Mouse (Mus musculus) limb, embryonic 10.5 days (tissue): ENCODE results near the gene Wbp1. TPM values are rescaled to one million over a fixed set of nuclear protein-coding genes. Genes with fewer than 3 reads are reported as not detected.

Experiments used
- DNase-seq: peaks from one replicate; pipeline ENCODE4 v3.0.0-alpha.2; 2017; ENCODE audit warnings: low spot score
- H3K27ac ChIP-seq: fragments of 300-500 bp; sonication (generic); 2 replicates; pipeline ENCODE4 v1.5.1; 2016; ENCODE audit warnings: mild to moderate bottlenecking
- H3K27me3 ChIP-seq: fragments of 300-500 bp; sonication (generic); 2 replicates; pipeline ENCODE4 v1.6.1; 2016; ENCODE audit warnings: low read depth, mild to moderate bottlenecking; ENCODE audit not compliant: poor library complexity, severe bottlenecking
- H3K36me3 ChIP-seq: fragments of 300-500 bp; sonication (generic); 2 replicates; pipeline ENCODE4 v1.6.1; 2016; ENCODE audit warnings: mild to moderate bottlenecking, moderate library complexity
- H3K4me1 ChIP-seq: fragments of 300-500 bp; sonication (generic); 2 replicates; pipeline ENCODE4 v1.6.1; 2016
- H3K4me3 ChIP-seq: fragments of 300-500 bp; sonication (generic); 2 replicates; pipeline ENCODE4 v1.5.1; 2016; ENCODE audit warnings: mild to moderate bottlenecking, moderate library complexity
- H3K9me3 ChIP-seq: fragments of 300-500 bp; sonication (generic); replicated peaks from 2 replicates; pipeline ENCODE4 v1.6.1; 2016; ENCODE audit warnings: mild to moderate bottlenecking
- WGBS: fragments of 180-500 bp; shearing (Covaris S2); methylation state at CpG from one replicate; pipeline ENCODE4 v1.1.7; 2016; 5-methylcytosine and 5-hydroxymethylcytosine counted together
- polyA plus RNA-seq: library from polyadenylated mRNA; unstranded; fragments of >200 nt; fragmentation: Nextera tagmentation; extraction: Ambion mirVana; gene quantifications from 2 replicates; pipeline ENCODE4 v1.2.1, GENCODE M21; 2016

The Wbp1 gene
- polyA plus RNA-seq, 1 experiment from 2014 or later: 188 TPM

GRCm38 (mm10) chr6:83136881-83137575, 15.7 kb upstream of the Wbp1 start:
- H3K27ac ChIP-seq: peak overlapping the region; percentile 99
- no peaks in the 10 kb centered on the region for H3K9me3 ChIP-seq
- H3K4me1 ChIP-seq: peaks cover 79% of the 10 kb centered on the region
- peak overlapping the region; percentile 69 for H3K4me3 ChIP-seq
- under 1% methylated on average over 26 of the region's 26 CpGs for WGBS
- 0 out of 2 replicates have a peak, but pooled peaks cover 5% of the 10 kb centered on the region for H3K27me3 ChIP-seq
- DNase-seq: peak; percentile 85
- H3K36me3 ChIP-seq: peaks cover 12% of the 10 kb centered on the region

- Histone ChIP-seq H3K9me3 (no peaks in the 10 kb centered on the region), H3K4me1 (peaks cover 73% of the 10 kb centered on the region), H3K27me3 (no peaks in the 10 kb centered on the region), H3K4me3 (peak overlapping the region; percentile 69), H3K36me3 (peaks cover 12% of the 10 kb centered on the region), H3K27ac (peak overlapping the region; percentile 99)
- WGBS: 15% methylated on average over 5 of the region's 5 CpGs
- DNase-seq: no peak
These were observed 15.0 kb upstream of the Wbp1 start for GRCm38 (mm10) chr6:83136291-83136880.

- DNase-seq: peak; percentile 64
- 3% methylated on average over 37 of the region's 37 CpGs for WGBS
These were observed 14.3 kb upstream of the Wbp1 start for GRCm38 (mm10) chr6:83135571-83136161.

DNA sequence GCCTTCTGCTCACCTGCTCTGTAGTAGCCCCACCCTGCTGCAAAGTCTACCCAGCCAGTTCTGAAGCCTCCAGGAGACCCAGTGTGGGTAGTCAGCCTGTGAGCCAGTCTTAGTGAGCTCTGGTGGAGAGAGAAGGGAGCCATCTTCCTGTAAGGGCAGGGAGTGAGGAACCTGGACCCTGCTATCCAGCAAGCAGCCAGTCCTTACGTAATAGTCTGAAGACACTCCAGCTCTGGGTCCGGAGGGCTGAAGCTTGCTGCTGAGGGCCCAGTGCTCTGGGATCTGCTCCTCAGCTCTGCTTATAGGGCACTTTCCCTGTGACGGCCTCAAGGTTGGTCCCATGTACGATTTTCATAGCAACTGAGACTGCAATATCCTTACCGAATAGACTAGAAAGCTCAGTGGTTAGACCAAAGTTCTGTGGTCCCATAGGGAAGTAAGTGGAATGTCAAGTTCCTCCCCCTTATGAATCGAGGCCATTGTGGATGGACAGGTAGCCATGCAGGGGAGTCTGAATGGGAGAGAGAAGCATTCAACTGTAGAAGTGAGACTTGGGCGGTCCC, 13.7 kb upstream of the Wbp1 start, which contains the start of gene Rtkn:
TSS of gene Rtkn (plus strand) at position 513 of the 563 bp plus-strand sequence.
- peaks cover 10% of the 10 kb centered on the region for H3K36me3 ChIP-seq
- H3K27ac ChIP-seq: peak within 1 kb of the TSS; percentile 99
- no peaks in the 10 kb centered on the region for H3K9me3 ChIP-seq
- H3K4me1 ChIP-seq: peaks cover 61% of the 10 kb centered on the region
- WGBS: 59% methylated on average over 7 of the region's 7 CpGs
- peak within 1 kb of the TSS; percentile 69 for H3K4me3 ChIP-seq
- DNase-seq: no peak
- no peaks in the 10 kb centered on the region for H3K27me3 ChIP-seq

More at GRCm38 (mm10) chr6:83135571-83136161, 14.3 kb upstream of the Wbp1 start:
- peak overlapping the region; percentile 69 for H3K4me3 ChIP-seq
- H3K4me1 ChIP-seq: peaks cover 66% of the 10 kb centered on the region
- H3K27me3 ChIP-seq: no peaks in the 10 kb centered on the region
- peaks cover 12% of the 10 kb centered on the region for H3K36me3 ChIP-seq
- peak overlapping the region; percentile 99 for H3K27ac ChIP-seq
- H3K9me3 ChIP-seq: no peaks in the 10 kb centered on the region

DNA sequence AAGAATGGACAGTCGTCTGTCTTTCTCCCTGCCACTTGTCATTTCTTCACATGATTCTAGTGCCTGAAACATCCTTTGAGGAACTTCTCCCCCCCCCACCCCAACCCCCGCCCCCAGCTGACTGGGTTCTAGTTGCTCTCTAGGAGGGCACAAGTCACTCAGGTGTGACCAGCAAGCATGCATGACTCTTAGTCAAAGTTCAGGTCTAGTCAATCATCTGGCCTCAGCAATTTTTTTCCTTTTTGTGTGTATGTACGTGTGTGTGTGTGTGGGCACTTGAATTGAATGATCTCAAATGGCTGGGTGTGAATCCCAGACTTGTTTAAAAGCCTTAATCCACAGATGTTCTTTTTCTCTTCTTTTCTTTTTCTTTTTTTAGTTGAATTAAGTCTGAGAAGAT, 12.9 kb upstream of the Wbp1 start:
- DNase-seq: no peak
- H3K27ac ChIP-seq: no peak overlapping the region
- H3K4me1 ChIP-seq: peaks cover 53% of the 10 kb centered on the region
- no peaks in the 10 kb centered on the region for H3K9me3 ChIP-seq
- no peaks in the 10 kb centered on the region for H3K27me3 ChIP-seq
- WGBS: 73% methylated on average over 3 of the region's 3 CpGs
- H3K36me3 ChIP-seq: peaks cover 2% of the 10 kb centered on the region; the same call in 1 of the 2 replicates
- no peak overlapping the region for H3K4me3 ChIP-seq

DNA sequence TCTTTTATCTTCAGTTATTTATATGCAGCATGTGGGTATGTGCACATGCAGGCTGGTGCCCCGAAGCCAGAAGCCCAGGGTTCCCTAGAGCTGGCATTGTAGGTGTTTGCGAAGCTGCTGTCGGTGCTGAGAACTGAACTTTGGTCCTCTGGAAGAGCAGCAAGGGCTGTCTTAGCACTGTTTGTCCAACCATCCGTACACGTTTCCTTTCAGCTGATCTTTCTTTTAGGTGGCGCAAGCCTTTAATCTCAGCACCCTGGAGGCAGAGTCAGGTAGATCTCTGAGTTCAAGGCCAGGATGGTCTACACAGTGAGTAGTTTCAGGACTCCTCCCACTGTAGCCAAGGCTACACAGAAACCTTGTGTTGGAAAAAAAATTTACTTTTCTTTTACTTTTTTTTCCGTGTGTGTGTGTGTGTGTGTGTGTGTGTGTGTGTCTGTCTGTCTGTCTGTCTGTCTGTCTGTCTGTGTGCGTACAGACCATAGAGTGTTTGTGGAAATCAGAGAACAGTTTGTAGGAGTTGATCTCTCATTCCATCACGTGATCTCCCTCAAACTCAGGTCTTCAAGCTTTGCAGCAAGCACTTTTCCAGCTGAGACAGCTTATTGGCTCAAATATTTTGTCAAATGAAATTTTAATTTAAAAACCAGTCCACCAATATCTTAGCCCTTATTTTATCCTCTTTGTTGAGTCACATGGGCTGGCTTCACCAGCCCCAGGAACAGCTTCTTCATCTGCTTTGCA, 11.0 kb upstream of the Wbp1 start:
- DNase-seq: no peak
- Histone ChIP-seq H3K36me3 (no peaks in the 10 kb centered on the region; the same call in 1 of the 2 replicates), H3K27ac (no peak overlapping the region), H3K4me3 (no peak overlapping the region), H3K4me1 (peaks cover 35% of the 10 kb centered on the region), H3K27me3 (no peaks in the 10 kb centered on the region), H3K9me3 (no peaks in the 10 kb centered on the region)
- 90% methylated on average over 9 of the region's 9 CpGs for WGBS

DNA sequence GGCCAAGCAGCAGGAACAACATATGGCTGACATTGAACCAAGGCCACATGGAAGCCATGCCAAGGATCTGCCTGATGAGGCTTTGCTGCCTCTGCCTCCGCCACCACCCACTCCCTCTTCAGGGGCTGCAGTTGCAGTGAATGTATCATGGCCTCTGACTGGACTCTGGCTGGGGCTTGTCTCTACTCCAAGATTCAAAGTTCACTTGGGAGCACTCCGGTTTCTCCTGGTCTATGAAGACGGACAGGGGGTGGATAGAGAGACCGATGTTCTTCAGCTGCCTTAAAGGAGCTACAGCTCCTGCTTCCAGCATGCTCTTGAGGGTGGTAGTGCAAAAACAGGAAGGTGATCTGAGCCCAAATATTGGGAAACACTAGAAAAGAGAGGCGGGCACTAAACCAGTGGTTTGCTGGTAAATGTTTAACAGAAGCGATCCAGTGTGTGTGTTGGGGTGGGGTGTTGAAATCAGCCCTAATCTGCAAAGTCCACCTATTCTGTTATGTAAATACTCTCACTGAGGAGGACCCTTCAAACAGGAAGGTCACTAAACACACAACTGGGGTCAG, 10.2 kb upstream of the Wbp1 start:
- Histone ChIP-seq H3K36me3 (no peaks in the 10 kb centered on the region; the same call in 1 of the 2 replicates), H3K27me3 (no peaks in the 10 kb centered on the region), H3K27ac (no peak overlapping the region), H3K9me3 (no peaks in the 10 kb centered on the region), H3K4me1 (peaks cover 31% of the 10 kb centered on the region), H3K4me3 (no peak overlapping the region)
- no peak for DNase-seq
- 85% methylated on average over 6 of the region's 6 CpGs for WGBS

DNA sequence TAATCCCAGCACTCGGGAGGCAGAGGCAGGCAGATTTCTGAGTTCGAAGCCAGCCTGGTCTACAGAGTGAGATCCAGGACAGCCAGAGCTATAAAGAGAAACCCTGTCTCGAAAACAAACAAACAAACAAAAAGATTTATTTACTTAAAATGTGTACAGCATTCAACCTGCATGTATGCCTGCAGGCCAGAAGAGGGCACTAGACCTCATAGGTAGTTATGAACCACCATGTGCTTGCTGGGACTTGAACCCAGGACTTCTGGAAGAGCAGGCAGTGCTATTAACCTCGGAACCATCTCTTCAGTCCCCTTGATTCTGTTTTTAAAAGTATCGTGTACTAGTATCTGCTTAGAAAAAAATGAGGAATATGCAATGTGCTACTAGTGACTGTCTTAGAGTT, 6.1 kb upstream of the Wbp1 start:
- no peak overlapping the region for H3K27ac ChIP-seq
- peaks cover 29% of the 10 kb centered on the region for H3K4me1 ChIP-seq
- no peaks in the 10 kb centered on the region for H3K27me3 ChIP-seq
- no peak for DNase-seq
- WGBS: 93% methylated on average over 5 of the region's 5 CpGs
- H3K36me3 ChIP-seq: peaks cover 4% of the 10 kb centered on the region; the same call in 1 of the 2 replicates
- no peaks in the 10 kb centered on the region for H3K9me3 ChIP-seq
- H3K4me3 ChIP-seq: no peak overlapping the region

GRCm38 (mm10) chr6:83125331-83125730, 4.0 kb upstream of the Wbp1 start, which contains the start of gene Ino80b:
TSS of gene Ino80b (minus strand) at chr6:83125431.
- H3K4me3 ChIP-seq: peak within 1 kb of the TSS; percentile 87
- 35% methylated on average over 5 of the region's 5 CpGs for WGBS
- peaks cover 38% of the 10 kb centered on the region for H3K4me1 ChIP-seq
- H3K36me3 ChIP-seq: peaks cover 4% of the 10 kb centered on the region; the same call in 1 of the 2 replicates
- H3K27ac ChIP-seq: peak within 1 kb of the TSS; percentile 91
- H3K27me3 ChIP-seq: no peaks in the 10 kb centered on the region
- DNase-seq: no peak
- H3K9me3 ChIP-seq: no peaks in the 10 kb centered on the region

DNA sequence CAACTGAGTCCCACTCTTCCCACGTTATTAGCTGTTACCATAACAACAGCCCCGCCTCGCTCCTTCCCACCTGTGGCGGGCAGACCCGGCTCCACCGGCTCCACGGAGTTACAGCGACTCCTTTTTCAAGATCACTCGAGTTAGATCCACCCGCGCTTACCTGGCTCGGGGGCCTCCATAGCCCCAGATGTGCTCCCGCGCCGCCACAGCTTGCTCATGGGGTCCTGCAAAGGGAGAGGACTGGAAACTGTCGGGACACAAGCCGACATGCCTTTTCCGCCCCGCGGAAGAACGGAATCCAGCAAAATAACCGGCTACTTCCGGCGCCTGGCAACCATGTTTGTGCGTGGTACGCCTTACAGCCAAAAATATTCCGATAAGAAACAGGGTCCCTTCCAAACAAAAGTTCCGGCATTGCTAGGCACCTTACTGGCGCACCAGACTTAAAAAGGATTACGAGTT, 3.5 kb upstream of the Wbp1 start:
- peak overlapping the region; percentile 87 for H3K4me3 ChIP-seq
- peak; percentile 94 for DNase-seq
- no peaks in the 10 kb centered on the region for H3K9me3 ChIP-seq
- H3K27me3 ChIP-seq: no peaks in the 10 kb centered on the region
- peaks cover 43% of the 10 kb centered on the region for H3K4me1 ChIP-seq
- H3K36me3 ChIP-seq: peaks cover 7% of the 10 kb centered on the region
- peak overlapping the region; percentile 91 for H3K27ac ChIP-seq
- under 1% methylated on average over 30 of the region's 30 CpGs for WGBS

- Histone ChIP-seq H3K27ac (peak overlapping the region; percentile 99), H3K36me3 (peaks cover 26% of the 10 kb centered on the region), H3K4me3 (peak overlapping the region; percentile 71)
These were observed 1.6 kb upstream of the Wbp1 start for GRCm38 (mm10) chr6:83122961-83123360.

More at GRCm38 (mm10) chr6:83122961-83123360, 1.6 kb upstream of the Wbp1 start:
- DNase-seq: no peak
- 86% methylated on average over 5 of the region's 5 CpGs for WGBS
- H3K27me3 ChIP-seq: no peaks in the 10 kb centered on the region
- H3K9me3 ChIP-seq: no peaks in the 10 kb centered on the region
- H3K4me1 ChIP-seq: peaks cover 50% of the 10 kb centered on the region
